In the genomic region with DNA sequence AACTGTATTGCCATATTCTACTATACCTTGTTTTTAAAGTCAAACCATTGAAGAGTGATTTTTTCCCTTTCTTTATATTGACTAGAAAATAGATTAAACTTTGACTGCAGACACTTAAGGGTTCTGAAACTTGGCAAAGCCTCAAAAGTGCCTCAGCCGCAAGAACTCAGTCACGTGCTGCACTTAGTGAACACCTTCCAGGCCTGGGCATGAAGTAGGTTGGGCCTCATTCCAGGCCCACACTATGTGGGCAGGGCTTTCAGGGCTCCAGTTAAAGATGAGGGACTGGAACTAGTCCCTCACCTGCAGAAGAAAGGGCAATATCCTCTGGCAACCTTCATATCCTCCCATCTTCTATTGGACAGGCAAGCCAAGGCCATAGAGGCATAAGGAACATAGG, we compare ENCODE assay signal across 8 mouse cellular contexts.
A peak's percentile ranks its signal among the peaks of the same experiment; 100 is the strongest.
DNase-seq lines count a peak whose midpoint lies in the region; ATAC-seq and TF ChIP-seq lines count a peak whose summit lies in the region.

No protein-coding gene starts in this region.

- H3K27ac ChIP-seq in gastrocnemius, adult 2 months = peak overlapping the region; percentile 87
- H3K27ac ChIP-seq in forebrain, embryonic 10.5 days = 0 out of 2 replicates have a peak overlapping the region, but pooled peaks have one; percentile 46
- H3K27ac ChIP-seq in kidney, adult 2 months (ENCODE audit: insufficient read depth, low read depth, low read length) = peak overlapping the region; percentile 57

- WGBS in forebrain, embryonic 10.5 days = 81% methylated on average over 2 of the region's 2 CpGs
- WGBS in kidney, adult 2 months = under 1% methylated on average over 2 of the region's 2 CpGs

- TF ChIP-seq POLR2A in kidney, adult 2 months (IDR thresholded peaks at IDR 0.05; ENCODE audit: low read depth, low read length) = no peak

- no peak for ATAC-seq in monocyte, adult 5-6 weeks (replicated peaks; ENCODE audit: insufficient number of reproducible peaks, low FRiP score, low TSS enrichment, poor library complexity, severe bottlenecking)

- H3K4me3 ChIP-seq in gastrocnemius, adult 2 months = peak overlapping the region; percentile 86
- H3K4me3 ChIP-seq in forebrain, embryonic 10.5 days = peak overlapping the region; percentile 73; the same call in 1 of the 2 replicates
- no peak overlapping the region for H3K4me3 ChIP-seq in kidney, adult 2 months (ENCODE audit: insufficient read depth, low read depth, low read length)

- DNase-seq in gastrocnemius, adult 2 months = no peak
- DNase-seq in gastrocnemius, postnatal 36 days = no peak
- DNase-seq in forebrain, embryonic 10.5 days (ENCODE audit: extremely low spot score, low spot score) = no peak
- peak; percentile 93 for DNase-seq in kidney, adult 2 months
- DNase-seq in lung, postnatal 4 days = peak; percentile 55 to 80
- no peak for DNase-seq in left cerebral cortex, adult 11 months (ENCODE audit: low spot score)
- DNase-seq in thymus, adult 18-20 months = no peak

- peaks cover 81% of the 10 kb centered on the region for H3K4me1 ChIP-seq in forebrain, embryonic 10.5 days
- peaks cover 37% of the 10 kb centered on the region for H3K4me1 ChIP-seq in kidney, adult 2 months (ENCODE audit: control insufficient read depth, insufficient read depth, low read length)

- no peak for TF ChIP-seq CTCF in gastrocnemius, adult 2 months (IDR thresholded peaks at IDR 0.05)
- no peak for TF ChIP-seq CTCF in kidney, adult 2 months (conservative IDR thresholded peaks at IDR 0.05; ENCODE audit: insufficient read depth, insufficient read length, low read depth, low read length)

- intact Hi-C loops in gastrocnemius, adult 2 months (cut with DNase I) = no loop called here
- intact Hi-C loops in gastrocnemius, postnatal 36 days (cut with DNase I) = no loop called here

- H3K36me3 ChIP-seq in forebrain, embryonic 10.5 days (replicated peaks) = peaks cover 3% of the 10 kb centered on the region; the same call in 1 of the 2 replicates
- no peaks in the 10 kb centered on the region; the same call in 1 of the 2 replicates for H3K36me3 ChIP-seq in kidney, adult 2 months (ENCODE audit: control insufficient read depth, insufficient read depth, low read length)

- peaks cover under 1% of the 10 kb centered on the region; the same call in 1 of the 2 replicates for H3K27me3 ChIP-seq in forebrain, embryonic 10.5 days (ENCODE audit: poor library complexity, severe bottlenecking)
- H3K27me3 ChIP-seq in kidney, adult 2 months (replicated peaks; ENCODE audit: control insufficient read depth, insufficient read depth, low read length) = no peaks in the 10 kb centered on the region

- H3K9me3 ChIP-seq in forebrain, embryonic 10.5 days = no peaks in the 10 kb centered on the region

Comparison
In these comparisons a context has a peak if more than half of its experiments do, and no peak if none do; other contexts are left out.
1. DNase-seq: peak in kidney, adult 2 months (single experiment) and lung, postnatal 4 days (2 of 2); none in gastrocnemius, adult 2 months (single experiment), gastrocnemius, postnatal 36 days (0 of 2), forebrain, embryonic 10.5 days (single experiment), left cerebral cortex, adult 11 months (single experiment) and thymus, adult 18-20 months (0 of 2).
2. Peak in every context shown above with its lines, with median percentiles within 50 percentile points of each other: H3K27ac ChIP-seq.